Mouse (Mus musculus) limb, embryonic 13.5 days (tissue): ENCODE measurements at regions not wholly inside any gene's neighbourhood (a gene's known extent, or its start where the extent isn't known, plus 50 kb on each side); places are given as distances from the start of the nearest gene placed in this dataset.

ENCODE experiments used
- ATAC-seq: fragments of 200-750 bp; cut with Nextera tagmentation; 2 replicates; pipeline ENCODE4 v1.8.0; 2017; ENCODE audit warnings: low read depth, moderate number of reproducible peaks, moderate TSS enrichment; ENCODE audit not compliant: low FRiP score
- H3K27ac ChIP-seq: fragments of 300-500 bp; sonication (generic); 2 replicates; pipeline ENCODE4 v1.5.1; 2015; ENCODE audit warnings: inconsistent platforms, mild to moderate bottlenecking, moderate library complexity
- H3K27me3 ChIP-seq: fragments of 300-500 bp; sonication (generic); 2 replicates; pipeline ENCODE4 v1.6.1; 2015; ENCODE audit warnings: mild to moderate bottlenecking, inconsistent platforms
- H3K36me3 ChIP-seq: fragments of 300-500 bp; sonication (generic); 2 replicates; pipeline ENCODE4 v1.6.1; 2015; ENCODE audit warnings: inconsistent platforms, mild to moderate bottlenecking, moderate library complexity
- H3K4me1 ChIP-seq: fragments of 300-500 bp; sonication (generic); 2 replicates; pipeline ENCODE4 v1.6.1; 2015; ENCODE audit warnings: inconsistent platforms
- H3K4me2 ChIP-seq: fragments of 300-500 bp; sonication (generic); replicated peaks from 2 replicates; pipeline ENCODE4 v1.6.1; 2015; ENCODE audit warnings: inconsistent platforms, mild to moderate bottlenecking, moderate library complexity
- H3K4me3 ChIP-seq: fragments of 300-500 bp; sonication (generic); 2 replicates; pipeline ENCODE4 v1.5.1; 2015; ENCODE audit warnings: moderate library complexity, mild to moderate bottlenecking, inconsistent platforms
- H3K9ac ChIP-seq: fragments of 300-500 bp; sonication (generic); 2 replicates; pipeline ENCODE4 v1.6.1; 2015; ENCODE audit warnings: mild to moderate bottlenecking, inconsistent platforms
- H3K9me3 ChIP-seq: fragments of 300-500 bp; sonication (generic); 2 replicates; pipeline ENCODE4 v1.6.1; 2016; ENCODE audit warnings: inconsistent platforms
- WGBS: fragments of 180-500 bp; shearing (Covaris S2); methylation state at CpG from one replicate; pipeline ENCODE4 v1.1.7; 2015; 5-methylcytosine and 5-hydroxymethylcytosine counted together

DNA sequence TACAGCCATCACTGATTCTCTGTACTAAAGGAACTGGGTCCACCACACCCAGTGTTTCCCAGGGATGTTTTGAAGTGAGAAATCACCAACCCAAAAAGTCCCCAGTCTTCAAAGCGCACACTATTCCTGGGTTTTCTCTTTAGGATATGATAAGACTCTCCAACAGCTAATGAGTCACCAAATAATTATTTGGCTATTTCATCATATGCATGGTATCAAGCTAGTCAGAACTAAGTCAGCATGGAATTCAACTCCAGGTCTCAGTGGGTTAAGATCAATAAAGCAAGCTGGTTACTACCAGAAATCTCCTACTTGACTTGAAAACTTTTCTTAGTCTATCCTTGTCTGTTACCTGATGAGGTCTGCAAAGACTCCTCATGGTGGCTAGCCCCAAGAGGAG lies 89.1 kb upstream of the 4930412O13Rik start:
- H3K4me2 ChIP-seq, result no peak overlapping the region
- no peak overlapping the region for H3K4me3 ChIP-seq
- 93% methylated on average over 1 of the region's 1 CpGs for WGBS
- ATAC-seq, result no peak
- no peaks in the 10 kb centered on the region for H3K27me3 ChIP-seq
- H3K9ac ChIP-seq, result no peak overlapping the region
- H3K36me3 ChIP-seq, result no peaks in the 10 kb centered on the region
- no peaks in the 10 kb centered on the region for H3K9me3 ChIP-seq
- H3K27ac ChIP-seq, result no peak overlapping the region
- no peaks in the 10 kb centered on the region for H3K4me1 ChIP-seq

GRCm38 (mm10) chr2:9792381-9792780 lies 88.7 kb upstream of the 4930412O13Rik start:
- Histone ChIP-seq H3K4me2 (no peak overlapping the region), H3K9me3 (no peaks in the 10 kb centered on the region), H3K27ac (no peak overlapping the region), H3K36me3 (no peaks in the 10 kb centered on the region), H3K9ac (no peak overlapping the region), H3K4me3 (no peak overlapping the region), H3K27me3 (no peaks in the 10 kb centered on the region), H3K4me1 (no peaks in the 10 kb centered on the region)
- WGBS, result 93% methylated on average over 1 of the region's 1 CpGs
- no peak for ATAC-seq

DNA sequence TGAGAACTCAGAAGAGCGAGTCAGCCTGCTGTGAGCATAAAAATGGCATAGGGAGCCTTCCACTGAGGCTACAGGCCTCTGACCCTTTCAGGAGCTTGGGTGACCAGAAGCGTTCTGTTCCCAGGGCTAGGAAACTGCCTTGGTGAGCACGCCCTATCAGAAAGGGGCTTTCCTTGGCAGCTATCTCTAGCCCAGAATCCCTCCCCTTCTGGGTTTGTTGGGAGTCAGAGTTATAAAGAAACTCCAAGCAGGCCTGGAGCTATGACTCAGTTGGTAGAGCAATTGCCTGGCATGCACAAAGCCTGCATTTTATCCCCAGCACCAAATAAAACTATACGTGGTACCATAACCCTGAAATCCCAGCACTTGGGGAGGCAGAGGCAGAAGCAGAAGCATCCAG lies 85.7 kb upstream of the 4930412O13Rik start:
- Histone ChIP-seq H3K9me3 (no peaks in the 10 kb centered on the region), H3K36me3 (no peaks in the 10 kb centered on the region), H3K27me3 (no peaks in the 10 kb centered on the region), H3K4me2 (no peak overlapping the region), H3K4me1 (no peaks in the 10 kb centered on the region), H3K27ac (no peak overlapping the region), H3K4me3 (no peak overlapping the region), H3K9ac (no peak overlapping the region)
- 45% methylated on average over 4 of the region's 4 CpGs for WGBS
- ATAC-seq, result no peak

GRCm38 (mm10) chr2:9801484-9801883 lies 79.6 kb upstream of the 4930412O13Rik start:
- no peak for ATAC-seq
- no peaks in the 10 kb centered on the region for H3K4me1 ChIP-seq
- H3K4me2 ChIP-seq, result no peak overlapping the region
- no peaks in the 10 kb centered on the region for H3K9me3 ChIP-seq
- H3K27me3 ChIP-seq, result no peaks in the 10 kb centered on the region
- no peak overlapping the region for H3K27ac ChIP-seq
- H3K4me3 ChIP-seq, result no peak overlapping the region
- whole genome bisulfite sequencing, result 73% methylated on average over 8 of the region's 8 CpGs
- H3K36me3 ChIP-seq, result no peaks in the 10 kb centered on the region
- no peak overlapping the region for H3K9ac ChIP-seq

GRCm38 (mm10) chr2:9804306-9804705 lies 76.7 kb upstream of the 4930412O13Rik start:
- H3K9me3 ChIP-seq, result no peaks in the 10 kb centered on the region
- no peaks in the 10 kb centered on the region for H3K36me3 ChIP-seq
- 62% methylated on average over 3 of the region's 3 CpGs for WGBS
- H3K4me3 ChIP-seq, result no peak overlapping the region
- no peak overlapping the region for H3K9ac ChIP-seq
- H3K4me1 ChIP-seq, result no peaks in the 10 kb centered on the region
- no peak overlapping the region for H3K4me2 ChIP-seq
- ATAC-seq, result no peak
- no peak overlapping the region for H3K27ac ChIP-seq
- H3K27me3 ChIP-seq, result no peaks in the 10 kb centered on the region

GRCm38 (mm10) chr2:9805590-9805989 lies 75.5 kb upstream of the 4930412O13Rik start:
- no peak for ATAC-seq
- no peak overlapping the region for H3K9ac ChIP-seq
- H3K27me3 ChIP-seq, result no peaks in the 10 kb centered on the region
- no peak overlapping the region for H3K4me2 ChIP-seq
- H3K9me3 ChIP-seq, result no peaks in the 10 kb centered on the region
- H3K4me3 ChIP-seq, result no peak overlapping the region
- H3K4me1 ChIP-seq, result no peaks in the 10 kb centered on the region
- no peak overlapping the region for H3K27ac ChIP-seq
- H3K36me3 ChIP-seq, result no peaks in the 10 kb centered on the region
- WGBS, result 84% methylated on average over 6 of the region's 6 CpGs
